Mouse (Mus musculus) midbrain, embryonic 13.5 days (tissue): ENCODE results near the gene Timm9. TPM values are rescaled to one million over a fixed set of nuclear protein-coding genes. Genes with fewer than 3 reads are reported as not detected.
A peak's percentile ranks its signal among the peaks of the same experiment; 100 is the strongest.

Experiments used
- ATAC-seq: fragments of 200-750 bp; cut with Nextera tagmentation; 2 replicates; pipeline ENCODE4 v1.8.0; 2017; ENCODE audit warnings: mild to moderate bottlenecking, moderate TSS enrichment, moderate library complexity
- H3K27ac ChIP-seq: fragments of 300-500 bp; sonication (generic); 2 replicates; pipeline ENCODE4 v1.5.1; 2015; ENCODE audit warnings: inconsistent platforms, mild to moderate bottlenecking, moderate library complexity
- H3K27me3 ChIP-seq: fragments of 300-500 bp; sonication (generic); 2 replicates; pipeline ENCODE4 v1.6.1; 2015; ENCODE audit warnings: mild to moderate bottlenecking, inconsistent platforms
- H3K36me3 ChIP-seq: fragments of 300-500 bp; sonication (generic); 2 replicates; pipeline ENCODE4 v1.6.1; 2015; ENCODE audit warnings: mild to moderate bottlenecking, inconsistent platforms
- H3K4me1 ChIP-seq: fragments of 300-500 bp; sonication (generic); replicated peaks from 2 replicates; pipeline ENCODE4 v1.6.1; 2015; ENCODE audit warnings: inconsistent platforms
- H3K4me2 ChIP-seq: fragments of 300-500 bp; sonication (generic); replicated peaks from 2 replicates; pipeline ENCODE4 v1.6.1; 2015; ENCODE audit warnings: moderate library complexity, mild to moderate bottlenecking, inconsistent platforms
- H3K4me3 ChIP-seq: fragments of 300-500 bp; sonication (generic); replicated peaks from 2 replicates; pipeline ENCODE4 v1.5.1; 2015; ENCODE audit warnings: mild to moderate bottlenecking, inconsistent platforms
- H3K9ac ChIP-seq: fragments of 300-500 bp; sonication (generic); replicated peaks from 2 replicates; pipeline ENCODE4 v1.6.1; 2015; ENCODE audit warnings: mild to moderate bottlenecking, inconsistent platforms
- H3K9me3 ChIP-seq: fragments of 300-500 bp; sonication (generic); 2 replicates; pipeline ENCODE4 v1.6.1; 2016; ENCODE audit warnings: mild to moderate bottlenecking, inconsistent platforms
- WGBS: fragments of 180-500 bp; shearing (Covaris S2); methylation state at CpG from one replicate; pipeline ENCODE4 v1.1.7; 2015; 5-methylcytosine and 5-hydroxymethylcytosine counted together
- polyA plus RNA-seq: library from polyadenylated mRNA; unstranded; fragments of >200 nt; fragmentation: Nextera tagmentation; extraction: Ambion mirVana; gene quantifications from 2 replicates; pipeline ENCODE4 v1.2.1, GENCODE M21; 2015

The Timm9 gene
- polyA plus RNA-seq = 80.7 and 85.2 TPM in 2 replicates

DNA sequence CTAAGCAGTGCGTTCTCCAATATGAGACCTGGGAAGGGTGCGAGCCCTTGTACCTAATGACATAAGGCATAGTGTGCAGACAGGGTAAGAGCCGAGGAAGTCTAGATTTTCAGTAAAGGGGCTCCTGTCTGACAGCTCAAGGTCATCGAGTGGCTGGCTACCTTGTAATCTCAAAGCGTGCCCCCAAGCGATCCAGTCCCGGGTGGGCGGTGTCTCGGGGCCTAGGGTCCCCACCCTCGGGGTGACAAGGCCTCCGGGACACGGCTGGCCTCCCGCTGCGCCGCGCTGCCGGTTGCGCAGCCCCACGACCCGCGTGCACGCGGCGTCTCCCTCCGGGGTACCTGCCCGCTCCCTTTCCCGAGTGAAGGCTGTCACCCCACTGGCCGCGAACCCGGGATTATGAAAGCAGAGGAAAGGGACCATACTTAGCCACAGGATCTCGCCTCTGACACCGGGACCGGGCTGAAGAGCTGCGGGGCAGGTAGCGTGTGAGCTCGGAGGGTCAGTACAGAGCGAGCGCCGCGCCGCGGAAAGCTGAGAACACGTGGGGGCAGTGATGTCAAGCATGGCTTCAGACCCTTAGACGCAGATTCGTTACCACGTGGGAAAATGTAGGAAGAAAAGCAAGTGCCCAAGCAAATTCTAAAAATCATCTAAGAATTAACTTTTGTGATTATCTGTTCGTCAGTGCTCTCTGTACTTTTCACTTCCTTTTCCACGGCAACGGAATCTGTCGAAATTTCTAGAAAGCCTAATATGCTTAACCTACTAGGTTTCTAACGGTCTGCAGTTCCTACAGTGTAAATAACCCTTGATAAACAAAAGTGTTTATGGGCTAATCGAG, at the start of gene Timm9, which contains the start of gene 2700049A03Rik:
Gene Timm9, minus strand, starts transcription at position 555 of the 844 bp plus-strand sequence.
Gene 2700049A03Rik, plus strand, starts transcription at position 719 of the 844 bp plus-strand sequence.
- no peaks in the 10 kb centered on the region for H3K27me3 ChIP-seq
- under 1% methylated on average over 52 of the region's 52 CpGs for WGBS
- H3K36me3 ChIP-seq = peaks cover 20% of the 10 kb centered on the region
- peak within 1 kb of the TSS; percentile 86 for H3K9ac ChIP-seq
- peak within 1 kb of the TSS; percentile 76 for H3K27ac ChIP-seq
- peak within 1 kb of the TSS; percentile 88 for H3K4me2 ChIP-seq
- peak within 1 kb of the TSS; percentile 82 for H3K4me3 ChIP-seq
- H3K9me3 ChIP-seq = no peaks in the 10 kb centered on the region
- peaks cover 44% of the 10 kb centered on the region for H3K4me1 ChIP-seq
- peak; percentile 95 for ATAC-seq

DNA sequence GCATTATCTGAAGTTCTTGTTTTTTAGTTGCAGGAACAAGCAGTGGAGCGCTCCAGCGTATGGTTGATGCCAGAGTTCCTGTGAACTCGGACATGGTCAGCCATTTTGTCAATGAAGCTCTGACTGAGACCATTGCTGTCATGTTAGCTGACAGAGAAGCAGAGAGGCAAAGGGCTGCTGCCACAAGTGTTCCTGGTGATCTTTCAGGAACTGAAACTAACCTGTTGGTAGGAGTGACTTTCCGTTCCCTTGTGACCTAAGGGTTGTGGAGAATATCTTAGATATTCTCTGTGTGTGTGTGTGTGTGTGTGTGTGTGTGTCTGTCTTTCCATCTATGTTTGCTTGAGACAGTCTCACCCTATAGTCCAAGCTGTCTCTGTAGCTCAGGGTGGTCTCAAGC, 47.9 kb upstream of the Timm9 start:
- no peak for ATAC-seq
- no peak overlapping the region for H3K4me2 ChIP-seq
- no peaks in the 10 kb centered on the region for H3K4me1 ChIP-seq
- H3K9ac ChIP-seq = no peak overlapping the region
- no peaks in the 10 kb centered on the region for H3K27me3 ChIP-seq
- 94% methylated on average over 4 of the region's 4 CpGs for WGBS
- no peak overlapping the region for H3K27ac ChIP-seq
- peaks cover 59% of the 10 kb centered on the region for H3K36me3 ChIP-seq
- H3K4me3 ChIP-seq = no peak overlapping the region
- H3K9me3 ChIP-seq = no peaks in the 10 kb centered on the region

DNA sequence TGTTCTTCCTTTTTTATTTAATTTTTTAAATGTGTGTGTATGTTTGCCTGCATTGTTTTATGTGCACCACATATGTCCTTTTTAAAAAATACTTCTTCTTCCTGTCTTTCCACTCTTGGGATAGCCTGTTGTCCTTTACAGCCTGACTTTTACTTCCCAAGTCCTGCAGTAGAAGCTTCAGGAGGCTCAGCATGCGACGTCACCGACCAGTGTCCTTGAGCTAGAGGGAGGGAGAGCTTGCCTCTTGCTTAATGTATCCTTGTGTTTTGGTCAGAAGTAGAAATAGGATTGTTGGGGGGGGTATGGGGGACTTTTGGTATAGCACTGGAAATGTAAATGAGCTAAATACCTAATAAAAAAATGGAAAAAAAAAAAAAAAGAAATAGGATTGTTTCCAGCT, 47.3 kb upstream of the Timm9 start:
- Histone ChIP-seq H3K4me1 (no peaks in the 10 kb centered on the region), H3K4me2 (no peak overlapping the region), H3K27ac (no peak overlapping the region), H3K36me3 (peaks cover 58% of the 10 kb centered on the region), H3K9me3 (no peaks in the 10 kb centered on the region), H3K9ac (no peak overlapping the region), H3K4me3 (no peak overlapping the region), H3K27me3 (no peaks in the 10 kb centered on the region)
- no peak for ATAC-seq
- 95% methylated on average over 3 of the region's 3 CpGs for WGBS

DNA sequence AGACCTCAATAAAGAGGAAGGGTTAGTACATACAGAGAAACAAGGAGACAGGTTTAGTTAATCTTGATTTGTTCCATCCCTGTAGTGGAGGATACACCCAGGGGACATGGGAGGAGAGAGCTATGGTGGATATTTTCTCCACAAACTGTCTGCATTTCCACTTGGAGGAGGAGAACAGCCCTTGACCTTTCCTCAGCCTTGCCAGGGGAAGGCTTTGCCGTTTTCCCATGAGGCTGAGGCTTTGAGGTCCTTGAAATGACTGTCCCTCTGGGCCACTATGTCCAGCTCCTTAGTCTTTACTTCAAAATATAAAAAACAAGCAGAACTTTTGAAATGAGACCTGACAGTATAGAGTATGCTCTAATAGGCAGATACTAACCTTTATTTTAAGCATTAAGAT, 33.4 kb upstream of the Timm9 start:
- 88% methylated on average over 1 of the region's 1 CpGs for WGBS
- no peak overlapping the region for H3K9ac ChIP-seq

DNA sequence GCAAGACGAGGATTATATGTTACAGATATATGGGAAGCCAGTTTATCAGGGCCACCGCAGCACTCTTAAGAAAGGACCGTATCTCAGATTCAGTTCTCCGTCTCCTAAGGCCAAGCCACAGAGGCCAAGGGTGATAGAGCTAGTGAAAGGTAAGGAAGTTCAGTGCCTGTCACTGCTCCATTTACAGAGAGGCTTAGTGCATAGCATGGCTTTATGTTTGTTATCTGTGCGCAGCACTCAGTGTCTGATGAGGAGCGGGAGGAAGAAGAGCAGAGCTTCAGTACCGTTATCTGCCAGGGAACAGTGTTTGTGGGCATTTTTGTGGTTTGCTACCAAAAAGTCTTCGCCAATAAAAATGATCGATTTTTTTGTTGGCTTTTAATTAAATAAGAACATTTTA, 27.9 kb upstream of the Timm9 start:
- Histone ChIP-seq H3K27ac (no peak overlapping the region), H3K36me3 (peaks cover 69% of the 10 kb centered on the region), H3K27me3 (no peaks in the 10 kb centered on the region), H3K9me3 (no peaks in the 10 kb centered on the region), H3K9ac (no peak overlapping the region), H3K4me2 (no peak overlapping the region), H3K4me3 (no peak overlapping the region), H3K4me1 (no peaks in the 10 kb centered on the region)
- WGBS = 94% methylated on average over 9 of the region's 9 CpGs
- ATAC-seq = no peak

More for the DNA sequence above, 33.4 kb upstream of the Timm9 start:
- ATAC-seq = no peak
- Histone ChIP-seq H3K36me3 (peaks cover 62% of the 10 kb centered on the region), H3K27me3 (no peaks in the 10 kb centered on the region), H3K9me3 (no peaks in the 10 kb centered on the region), H3K4me1 (no peaks in the 10 kb centered on the region), H3K27ac (no peak overlapping the region), H3K4me2 (no peak overlapping the region), H3K4me3 (no peak overlapping the region)

DNA sequence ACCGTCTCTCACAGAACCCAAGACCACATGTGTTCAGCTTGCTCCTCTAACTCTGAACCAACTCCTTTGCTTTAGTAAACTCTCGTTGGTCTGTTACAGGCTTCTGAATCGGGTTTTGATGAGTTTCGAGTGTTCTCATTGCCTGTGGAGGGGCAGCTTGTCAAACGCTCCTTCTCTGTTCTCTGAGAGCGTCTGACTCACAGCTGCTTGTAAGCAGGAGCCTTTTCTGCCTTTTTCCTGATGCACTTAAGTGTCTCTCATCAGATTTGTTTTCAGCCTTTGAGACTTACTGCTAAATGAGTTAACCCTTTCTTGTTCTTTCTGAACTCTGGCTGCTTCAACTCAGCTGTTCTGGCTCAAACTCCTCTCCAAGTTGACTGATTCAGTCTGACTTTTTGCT, 21.5 kb upstream of the Timm9 start:
- no peak for ATAC-seq
- Histone ChIP-seq H3K9ac (no peak overlapping the region), H3K9me3 (no peaks in the 10 kb centered on the region), H3K4me3 (no peak overlapping the region), H3K4me2 (no peak overlapping the region), H3K36me3 (peaks cover 77% of the 10 kb centered on the region), H3K27me3 (no peaks in the 10 kb centered on the region), H3K27ac (no peak overlapping the region), H3K4me1 (no peaks in the 10 kb centered on the region)
- 87% methylated on average over 6 of the region's 6 CpGs for WGBS

DNA sequence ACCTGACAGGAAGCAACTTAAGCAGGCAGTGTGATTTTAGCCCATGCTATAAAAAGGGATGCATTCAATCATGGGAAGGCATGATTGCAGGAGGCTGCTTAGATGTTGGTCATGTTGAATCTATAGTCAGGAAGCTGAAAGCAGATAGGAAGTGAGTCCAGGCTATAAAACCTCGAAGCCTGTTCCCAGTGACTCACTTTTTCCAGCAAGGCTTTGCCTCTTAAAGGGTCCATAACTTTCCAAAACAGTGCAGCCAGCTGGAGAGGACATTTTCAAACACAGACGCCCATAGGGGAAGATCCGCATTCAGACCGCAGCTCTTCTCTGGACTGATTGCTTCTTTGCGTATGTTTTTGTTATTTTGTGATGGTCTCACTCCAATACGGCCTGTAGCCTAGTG, 18.5 kb upstream of the Timm9 start:
- Histone ChIP-seq H3K27me3 (no peaks in the 10 kb centered on the region), H3K9ac (no peak overlapping the region), H3K4me1 (no peaks in the 10 kb centered on the region), H3K27ac (no peak overlapping the region), H3K4me3 (no peak overlapping the region), H3K36me3 (peaks cover 77% of the 10 kb centered on the region), H3K9me3 (no peaks in the 10 kb centered on the region), H3K4me2 (no peak overlapping the region)
- ATAC-seq = no peak
- WGBS = 95% methylated on average over 6 of the region's 6 CpGs

DNA sequence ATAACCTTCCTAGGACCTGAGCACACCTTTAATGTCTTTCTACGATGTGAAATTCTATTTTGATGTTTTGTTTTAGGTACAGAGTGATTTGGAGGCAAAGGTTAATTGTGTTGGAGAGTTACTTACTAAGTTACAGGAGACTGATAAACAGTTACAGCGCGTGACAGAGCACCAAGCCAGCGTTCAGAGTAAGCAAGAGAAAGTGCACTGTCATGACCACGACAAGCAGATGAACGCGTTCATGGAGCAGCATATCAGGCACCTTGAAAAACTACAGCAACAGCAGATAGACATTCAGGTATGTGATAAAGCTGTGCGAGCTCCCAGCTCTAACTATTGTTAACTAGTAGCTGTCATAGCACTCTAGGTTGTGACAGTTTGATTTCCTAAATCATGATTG, 13.7 kb upstream of the Timm9 start:
- no peak overlapping the region for H3K4me2 ChIP-seq
- no peak overlapping the region for H3K9ac ChIP-seq
- WGBS = 96% methylated on average over 8 of the region's 8 CpGs
- no peak overlapping the region for H3K4me3 ChIP-seq
- H3K9me3 ChIP-seq = no peaks in the 10 kb centered on the region
- no peak overlapping the region for H3K27ac ChIP-seq
- H3K4me1 ChIP-seq = no peaks in the 10 kb centered on the region
- no peaks in the 10 kb centered on the region for H3K27me3 ChIP-seq
- peaks cover 77% of the 10 kb centered on the region for H3K36me3 ChIP-seq
- no peak for ATAC-seq

DNA sequence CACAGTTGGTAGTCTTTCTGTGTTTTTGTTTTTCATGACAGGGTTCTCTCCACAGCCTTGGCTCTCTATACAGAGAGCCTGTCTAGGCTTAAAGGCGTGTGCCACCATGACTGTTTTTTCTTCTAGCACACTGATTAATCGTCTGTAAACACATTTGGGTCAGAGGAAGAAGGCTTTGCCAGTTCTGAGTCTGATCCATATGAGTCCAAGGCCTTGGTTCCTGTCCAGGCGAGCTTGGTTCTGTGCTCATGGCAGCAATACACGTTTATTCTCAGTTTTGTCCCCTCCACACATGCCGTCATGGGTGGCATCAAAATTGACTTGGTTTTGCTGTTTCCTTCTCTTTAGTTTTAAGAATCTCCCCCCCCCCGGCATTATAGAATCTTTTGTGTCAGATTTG, 13.0 kb upstream of the Timm9 start:
- H3K9ac ChIP-seq = no peak overlapping the region
- no peak overlapping the region for H3K4me2 ChIP-seq
- 88% methylated on average over 6 of the region's 6 CpGs for WGBS
- no peaks in the 10 kb centered on the region for H3K27me3 ChIP-seq
- no peaks in the 10 kb centered on the region for H3K4me1 ChIP-seq
- ATAC-seq = no peak
- no peaks in the 10 kb centered on the region for H3K9me3 ChIP-seq
- H3K4me3 ChIP-seq = no peak overlapping the region
- H3K36me3 ChIP-seq = peaks cover 78% of the 10 kb centered on the region
- no peak overlapping the region for H3K27ac ChIP-seq

DNA sequence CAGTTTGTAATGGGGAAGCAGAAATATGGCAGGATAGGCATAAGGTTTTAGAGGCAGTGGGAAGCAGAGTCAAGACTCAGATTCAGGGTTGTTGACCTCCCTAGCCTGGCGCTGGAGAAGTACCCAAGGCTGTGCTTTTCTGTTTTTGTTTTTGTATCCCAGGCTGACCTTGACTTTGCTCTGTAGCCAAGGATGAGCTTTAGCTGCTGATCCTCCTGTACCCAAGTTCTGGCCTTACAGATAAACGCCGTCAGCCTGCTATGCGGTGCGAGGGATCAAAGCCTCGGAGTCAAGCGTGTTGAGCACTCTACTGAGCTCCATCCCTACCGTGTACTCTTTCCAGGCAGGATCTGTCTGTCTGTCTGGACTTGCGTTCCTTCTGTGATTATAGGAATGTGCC, 12.3 kb upstream of the Timm9 start:
- Histone ChIP-seq H3K36me3 (peaks cover 81% of the 10 kb centered on the region), H3K4me3 (no peak overlapping the region), H3K9me3 (no peaks in the 10 kb centered on the region), H3K27ac (no peak overlapping the region), H3K4me2 (no peak overlapping the region), H3K9ac (no peak overlapping the region), H3K4me1 (no peaks in the 10 kb centered on the region), H3K27me3 (no peaks in the 10 kb centered on the region)
- no peak for ATAC-seq
- whole genome bisulfite sequencing = 98% methylated on average over 9 of the region's 9 CpGs

DNA sequence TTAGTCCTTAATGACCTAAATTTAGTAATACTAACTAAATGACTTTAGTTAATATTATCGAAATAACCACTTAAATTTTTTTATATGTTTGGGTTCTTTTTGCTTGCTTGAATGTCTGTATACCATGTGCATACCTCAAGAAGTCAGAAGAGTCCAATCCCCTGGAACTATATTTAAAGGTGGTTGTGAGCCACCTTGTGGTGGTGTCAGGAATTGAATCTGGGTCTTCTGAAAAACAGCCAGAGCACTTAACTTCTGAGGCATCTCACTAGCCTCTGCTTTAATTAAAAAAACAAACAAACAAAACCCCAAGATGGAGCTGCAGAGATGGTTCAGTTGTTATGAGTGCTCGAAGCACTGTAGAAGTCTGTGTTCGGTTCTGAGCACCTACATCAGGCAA, 11.2 kb upstream of the Timm9 start:
- Histone ChIP-seq H3K9ac (no peak overlapping the region), H3K4me2 (no peak overlapping the region), H3K27ac (no peak overlapping the region), H3K4me3 (no peak overlapping the region), H3K4me1 (no peaks in the 10 kb centered on the region), H3K9me3 (no peaks in the 10 kb centered on the region), H3K36me3 (peaks cover 80% of the 10 kb centered on the region), H3K27me3 (no peaks in the 10 kb centered on the region)
- 91% methylated on average over 3 of the region's 3 CpGs for WGBS
- no peak for ATAC-seq

DNA sequence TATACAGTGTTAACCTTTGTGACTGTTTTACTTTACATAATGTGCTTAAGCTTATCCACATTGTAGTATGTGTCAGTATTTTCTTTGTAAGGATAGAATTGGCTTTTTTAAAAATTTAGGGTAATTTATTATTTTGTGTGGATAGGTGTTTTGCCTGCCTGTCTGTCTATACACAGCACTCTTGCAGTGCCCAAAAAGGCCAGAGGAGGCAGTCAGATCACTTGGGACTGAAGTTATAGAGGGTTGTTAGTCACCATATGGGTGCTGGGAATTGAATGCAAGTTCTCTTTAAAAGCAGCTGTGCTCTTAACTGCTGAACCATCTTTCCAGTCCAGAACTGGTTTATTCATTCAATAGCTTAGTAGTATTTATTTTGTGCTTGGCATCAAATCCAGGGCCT, 4.7 kb upstream of the Timm9 start:
- no peak for ATAC-seq
- no peaks in the 10 kb centered on the region for H3K9me3 ChIP-seq
- no peak overlapping the region for H3K4me2 ChIP-seq
- no peak overlapping the region for H3K4me3 ChIP-seq
- H3K36me3 ChIP-seq = peaks cover 56% of the 10 kb centered on the region
- H3K27me3 ChIP-seq = no peaks in the 10 kb centered on the region
- no peak overlapping the region for H3K9ac ChIP-seq
- peaks cover 30% of the 10 kb centered on the region for H3K4me1 ChIP-seq
- H3K27ac ChIP-seq = no peak overlapping the region
